Mouse (Mus musculus): Measurements from ENCODE around the gene Pgm5. TPM values are rescaled to one million over a fixed set of nuclear protein-coding genes. Genes with fewer than 3 reads are reported as not detected.

Pgm5 gene
- polyA plus RNA-seq, 1 experiment, result 0.83 TPM

GRCm38 (mm10) chr19:24871037-24871635, 9.5 kb upstream of the Pgm5 start:
- Histone ChIP-seq H3K4me1 (ENCODE audit: control insufficient read depth, insufficient read depth, low read length) (no peaks in the 10 kb centered on the region), H3K4me3 (ENCODE audit: insufficient read depth, low read length) (peak overlapping the region; percentile 36), H3K27ac (ENCODE audit: insufficient read depth, low read depth, low read length) (no peak overlapping the region)
- TF ChIP-seq CTCF (IDR thresholded peaks at IDR 0.05; ENCODE audit: low read depth, low read length) (peak; percentile 95), POLR2A (IDR thresholded peaks at IDR 0.05; ENCODE audit: borderline replicate concordance, low read depth, low read length) (no peak)

- TF ChIP-seq POLR2A (IDR thresholded peaks at IDR 0.05; ENCODE audit: borderline replicate concordance, low read depth, low read length) (no peak), CTCF (IDR thresholded peaks at IDR 0.05; ENCODE audit: low read depth, low read length) (no peak)
- H3K27ac ChIP-seq (ENCODE audit: insufficient read depth, low read depth, low read length), result no peak overlapping the region
- no peak overlapping the region for H3K4me3 ChIP-seq (ENCODE audit: insufficient read depth, low read length)
- H3K4me1 ChIP-seq (ENCODE audit: control insufficient read depth, insufficient read depth, low read length), result no peaks in the 10 kb centered on the region; the same call in 1 of the 2 replicates
Measured at GRCm38 (mm10) chr19:24865436-24865835, 3.8 kb upstream of the Pgm5 start.

GRCm38 (mm10) chr19:24861276-24861611, 411 bp downstream of the Pgm5 start:
- H3K27ac ChIP-seq (ENCODE audit: insufficient read depth, low read depth, low read length), result no peak overlapping the region
- no peaks in the 10 kb centered on the region; the same call in 1 of the 2 replicates for H3K4me1 ChIP-seq (ENCODE audit: control insufficient read depth, insufficient read depth, low read length)
- peak overlapping the region; percentile 41 for H3K4me3 ChIP-seq (ENCODE audit: insufficient read depth, low read length)
- TF ChIP-seq POLR2A (IDR thresholded peaks at IDR 0.05; ENCODE audit: borderline replicate concordance, low read depth, low read length), result no peak
- TF ChIP-seq CTCF (IDR thresholded peaks at IDR 0.05; ENCODE audit: low read depth, low read length), result no peak

GRCm38 (mm10) chr19:24851456-24852315, 10.0 kb downstream of the Pgm5 start:
- peaks cover 4% of the 10 kb centered on the region for H3K4me1 ChIP-seq (ENCODE audit: control insufficient read depth, insufficient read depth, low read length)
- H3K27ac ChIP-seq (ENCODE audit: insufficient read depth, low read depth, low read length), result no peak overlapping the region
- no peak for TF ChIP-seq POLR2A (IDR thresholded peaks at IDR 0.05; ENCODE audit: borderline replicate concordance, low read depth, low read length)
- TF ChIP-seq CTCF (IDR thresholded peaks at IDR 0.05; ENCODE audit: low read depth, low read length), result no peak
- no peak overlapping the region for H3K4me3 ChIP-seq (ENCODE audit: insufficient read depth, low read length)

GRCm38 (mm10) chr19:24848844-24849243, 12.8 kb downstream of the Pgm5 start:
- Histone ChIP-seq H3K27ac (ENCODE audit: insufficient read depth, low read depth, low read length) (no peak overlapping the region), H3K4me1 (ENCODE audit: control insufficient read depth, insufficient read depth, low read length) (peaks cover 4% of the 10 kb centered on the region), H3K4me3 (ENCODE audit: insufficient read depth, low read length) (no peak overlapping the region)
- no peak for TF ChIP-seq CTCF (IDR thresholded peaks at IDR 0.05; ENCODE audit: low read depth, low read length)
- no peak for TF ChIP-seq POLR2A (IDR thresholded peaks at IDR 0.05; ENCODE audit: borderline replicate concordance, low read depth, low read length)

- Histone ChIP-seq H3K4me1 (ENCODE audit: control insufficient read depth, insufficient read depth, low read length) (peaks cover 4% of the 10 kb centered on the region), H3K4me3 (ENCODE audit: insufficient read depth, low read length) (no peak overlapping the region), H3K27ac (ENCODE audit: insufficient read depth, low read depth, low read length) (no peak overlapping the region)
- TF ChIP-seq CTCF (IDR thresholded peaks at IDR 0.05; ENCODE audit: low read depth, low read length) (no peak), POLR2A (IDR thresholded peaks at IDR 0.05; ENCODE audit: borderline replicate concordance, low read depth, low read length) (no peak)
Measured at GRCm38 (mm10) chr19:24848345-24848744, 13.3 kb downstream of the Pgm5 start.

- H3K4me1 ChIP-seq (ENCODE audit: control insufficient read depth, insufficient read depth, low read length), result peaks cover 4% of the 10 kb centered on the region
- H3K27ac ChIP-seq (ENCODE audit: insufficient read depth, low read depth, low read length), result no peak overlapping the region
- TF ChIP-seq POLR2A (IDR thresholded peaks at IDR 0.05; ENCODE audit: borderline replicate concordance, low read depth, low read length), result no peak
- TF ChIP-seq CTCF (IDR thresholded peaks at IDR 0.05; ENCODE audit: low read depth, low read length), result no peak
- no peak overlapping the region for H3K4me3 ChIP-seq (ENCODE audit: insufficient read depth, low read length)
Measured at GRCm38 (mm10) chr19:24845007-24845546, 16.6 kb downstream of the Pgm5 start.

GRCm38 (mm10) chr19:24842080-24842479, 19.6 kb downstream of the Pgm5 start:
- Histone ChIP-seq H3K4me1 (ENCODE audit: control insufficient read depth, insufficient read depth, low read length) (no peaks in the 10 kb centered on the region), H3K4me3 (ENCODE audit: insufficient read depth, low read length) (no peak overlapping the region), H3K27ac (ENCODE audit: insufficient read depth, low read depth, low read length) (no peak overlapping the region)
- no peak for TF ChIP-seq POLR2A (IDR thresholded peaks at IDR 0.05; ENCODE audit: borderline replicate concordance, low read depth, low read length)
- TF ChIP-seq CTCF (IDR thresholded peaks at IDR 0.05; ENCODE audit: low read depth, low read length), result no peak

- no peak overlapping the region for H3K4me3 ChIP-seq (ENCODE audit: insufficient read depth, low read length)
- H3K27ac ChIP-seq (ENCODE audit: insufficient read depth, low read depth, low read length), result no peak overlapping the region
- peaks cover 7% of the 10 kb centered on the region for H3K4me1 ChIP-seq (ENCODE audit: control insufficient read depth, insufficient read depth, low read length)
- no peak for TF ChIP-seq CTCF (IDR thresholded peaks at IDR 0.05; ENCODE audit: low read depth, low read length)
- TF ChIP-seq POLR2A (IDR thresholded peaks at IDR 0.05; ENCODE audit: borderline replicate concordance, low read depth, low read length), result no peak
Measured at GRCm38 (mm10) chr19:24824517-24824916, 37.1 kb downstream of the Pgm5 start.

Measured in bone marrow macrophage, adult 2 months (primary cell).